ENCODE assay signal across 8 mouse cellular contexts in genomic region chr11:6527256-6528185, GRCm38 (mm10). TPM values are rescaled to one million over a fixed set of nuclear protein-coding genes. Genes with fewer than 3 reads are reported as not detected.
DNase-seq lines count a peak whose midpoint lies in the region; ATAC-seq and TF ChIP-seq lines count a peak whose summit lies in the region.

No protein-coding gene starts in this region.

- peak overlapping the region; percentile 67 for H3K4me3 ChIP-seq in heart, embryonic 13.5 days
- peak overlapping the region; percentile 78 for H3K4me3 ChIP-seq in G1E (ENCODE audit: low read depth, low read length)
- H3K4me3 ChIP-seq in forebrain, embryonic 14.5 days (ENCODE audit: low read depth, low read length), result peak overlapping the region; percentile 60
- peak overlapping the region; percentile 76 for H3K4me3 ChIP-seq in liver, embryonic 16.5 days (ENCODE audit: low read depth, low read length)

- peak overlapping the region; percentile 74 for H3K4me2 ChIP-seq in heart, embryonic 13.5 days
- H3K4me2 ChIP-seq in forebrain, embryonic 14.5 days (ENCODE audit: low read length), result peak overlapping the region; percentile 83
- H3K4me2 ChIP-seq in liver, embryonic 16.5 days (ENCODE audit: low read depth, low read length), result peak overlapping the region; percentile 94

- H3K27ac ChIP-seq in heart, embryonic 13.5 days (replicated peaks), result peak overlapping the region; percentile 85
- H3K27ac ChIP-seq in forebrain, embryonic 14.5 days (ENCODE audit: low read depth, low read length), result no peak overlapping the region
- H3K27ac ChIP-seq in liver, embryonic 16.5 days (ENCODE audit: low read length), result peak overlapping the region; percentile 39

- peak overlapping the region; percentile 91 for H3K9ac ChIP-seq in heart, embryonic 13.5 days
- peak overlapping the region; percentile 74 for H3K9ac ChIP-seq in forebrain, embryonic 14.5 days (ENCODE audit: low read length)
- peak overlapping the region; percentile 62 for H3K9ac ChIP-seq in liver, embryonic 16.5 days (ENCODE audit: low read depth, low read length)

- no peaks in the 10 kb centered on the region for H3K27me3 ChIP-seq in heart, embryonic 13.5 days (replicated peaks)
- H3K27me3 ChIP-seq in G1E (ENCODE audit: insufficient read depth, low read length), result no peaks in the 10 kb centered on the region
- no peaks in the 10 kb centered on the region for H3K27me3 ChIP-seq in forebrain, embryonic 14.5 days (replicated peaks; ENCODE audit: control insufficient read depth, insufficient read depth, low read length)
- H3K27me3 ChIP-seq in liver, embryonic 16.5 days (ENCODE audit: control insufficient read depth, insufficient read depth, low read depth, low read length), result no peaks in the 10 kb centered on the region

- peaks cover 23% of the 10 kb centered on the region for H3K4me1 ChIP-seq in heart, embryonic 13.5 days
- peaks cover 39% of the 10 kb centered on the region for H3K4me1 ChIP-seq in G1E (ENCODE audit: insufficient read depth, low read depth, low read length)
- H3K4me1 ChIP-seq in forebrain, embryonic 14.5 days (ENCODE audit: control insufficient read depth, insufficient read depth, low read length), result no peaks in the 10 kb centered on the region; the same call in 1 of the 2 replicates
- H3K4me1 ChIP-seq in liver, embryonic 16.5 days (ENCODE audit: control insufficient read depth, low read depth, low read length), result peaks cover 12% of the 10 kb centered on the region

- WGBS in heart, embryonic 13.5 days, result 15% methylated on average over 10 of the region's 10 CpGs
- 12% methylated on average over 10 of the region's 10 CpGs for WGBS in forebrain, embryonic 14.5 days
- WGBS in liver, embryonic 16.5 days (ENCODE audit: insufficient replicate concordance), result 1% methylated on average over 10 of the region's 10 CpGs

- H3K9me3 ChIP-seq in heart, embryonic 13.5 days, result 0 out of 2 replicates have a peak, but pooled peaks cover 2% of the 10 kb centered on the region
- no peaks in the 10 kb centered on the region for H3K9me3 ChIP-seq in G1E (replicated peaks)
- no peaks in the 10 kb centered on the region for H3K9me3 ChIP-seq in forebrain, embryonic 14.5 days (replicated peaks; ENCODE audit: control insufficient read depth, low read length)
- no peaks in the 10 kb centered on the region for H3K9me3 ChIP-seq in liver, embryonic 16.5 days (replicated peaks; ENCODE audit: control insufficient read depth, low read length)

- no peak for TF ChIP-seq CTCF in G1E (IDR thresholded peaks at IDR 0.05; ENCODE audit: low read depth, low read length)

- no peak for DNase-seq in heart, adult 11 months
- no peak for DNase-seq in G1E (ENCODE audit: low spot score)
- DNase-seq in forebrain, embryonic 14.5 days (ENCODE audit: low spot score), result no peak
- no peak for DNase-seq in testis, postnatal 10 days (ENCODE audit: low spot score)
- DNase-seq in cerebellum, adult 9-11 months, result no peak
- no peak for DNase-seq in kidney, adult 18-20 months

- peak; percentile 20; the same call in 1 of the 2 replicates for ATAC-seq in heart, embryonic 13.5 days (ENCODE audit: extremely low read depth, insufficient number of reproducible peaks, low FRiP score, low TSS enrichment)
- ATAC-seq in G1E (ENCODE audit: extremely low read depth, insufficient number of reproducible peaks, low FRiP score, poor library complexity, severe bottlenecking), result no peak
- peak; percentile 3; the same call in 1 of the 2 replicates for ATAC-seq in forebrain, embryonic 14.5 days
- ATAC-seq in liver, embryonic 16.5 days (ENCODE audit: low read depth), result peak; percentile 2; the same call in 1 of the 2 replicates

- H3K36me3 ChIP-seq in heart, embryonic 13.5 days, result peaks cover 35% of the 10 kb centered on the region
- peaks cover 32% of the 10 kb centered on the region for H3K36me3 ChIP-seq in G1E (replicated peaks)
- peaks cover 23% of the 10 kb centered on the region for H3K36me3 ChIP-seq in forebrain, embryonic 14.5 days (ENCODE audit: control insufficient read depth, insufficient read depth, low read length)
- H3K36me3 ChIP-seq in liver, embryonic 16.5 days (ENCODE audit: control insufficient read depth, insufficient read depth), result peaks cover 18% of the 10 kb centered on the region

RNA-seq across cellular contexts. Expression of gene Myo1g, which starts 6.8 kb away (rescaled TPM):
- 0.50 and 0.98 TPM in 2 replicates for polyA plus RNA-seq in heart, embryonic 13.5 days (2015; fragmentation: Nextera tagmentation; extraction: Ambion mirVana)
- total RNA-seq in G1E (2014; fragmentation: Nextera tagmentation), result 48.5 and 56.5 TPM in 2 replicates
- total RNA-seq in G1E (2017), result 69.2 and 74.5 TPM in 2 replicates
- 71.8 and 78.8 TPM in 2 replicates for polyA plus RNA-seq in G1E (2012)
- polyA plus RNA-seq in forebrain, embryonic 14.5 days (2014; fragmentation: Nextera tagmentation; extraction: Ambion mirVana), result 0.17 and 0.33 TPM in 2 replicates
- polyA plus RNA-seq in liver, embryonic 16.5 days (2015; fragmentation: Nextera tagmentation; extraction: Ambion mirVana), result 8.5 and 8.7 TPM in 2 replicates

RNA-seq across cellular contexts. Expression of gene Ccm2, which starts 19.2 kb away (rescaled TPM):
- polyA plus RNA-seq in heart, embryonic 13.5 days (2015; fragmentation: Nextera tagmentation; extraction: Ambion mirVana), result 54.3 and 59.7 TPM in 2 replicates
- 16.8 and 22.5 TPM in 2 replicates for total RNA-seq in G1E (2014; fragmentation: Nextera tagmentation)
- total RNA-seq in G1E (2017), result 32.1 and 43.5 TPM in 2 replicates
- polyA plus RNA-seq in G1E (2012), result 34.9 and 37.3 TPM in 2 replicates
- polyA plus RNA-seq in forebrain, embryonic 14.5 days (2014; fragmentation: Nextera tagmentation; extraction: Ambion mirVana), result 94.0 and 94.2 TPM in 2 replicates
- polyA plus RNA-seq in liver, embryonic 16.5 days (2015; fragmentation: Nextera tagmentation; extraction: Ambion mirVana), result 34.5 and 36.0 TPM in 2 replicates

RNA-seq across cellular contexts. Expression of gene Purb, which starts 51.8 kb away (rescaled TPM):
- 23.5 and 25.5 TPM in 2 replicates for polyA plus RNA-seq in heart, embryonic 13.5 days (2015; fragmentation: Nextera tagmentation; extraction: Ambion mirVana)
- total RNA-seq in G1E (2014; fragmentation: Nextera tagmentation) (38.2 and 43.9 TPM in 2 replicates), G1E (2017) (32.0 and 34.5 TPM in 2 replicates)
- 7.8 and 8.9 TPM in 2 replicates for polyA plus RNA-seq in G1E (2012)
- 8.7 and 12.1 TPM in 2 replicates for polyA plus RNA-seq in forebrain, embryonic 14.5 days (2014; fragmentation: Nextera tagmentation; extraction: Ambion mirVana)
- 7.3 TPM in 2 replicates for polyA plus RNA-seq in liver, embryonic 16.5 days (2015; fragmentation: Nextera tagmentation; extraction: Ambion mirVana)
